Mouse (Mus musculus) E14TG2a.4 (cell line): ENCODE measurements around the gene Hip1r.

Source experiments
- CTCF ChIP-seq: conservative IDR thresholded peaks from 2 replicates; pipeline ENCODE4 v1.5.1; 2014; ENCODE audit warnings: low read length
- NANOG ChIP-seq: IDR thresholded peaks from 2 replicates; pipeline ENCODE4 v1.6.1; 2014; ENCODE audit warnings: borderline replicate concordance, low read length, mixed read lengths

DNA sequence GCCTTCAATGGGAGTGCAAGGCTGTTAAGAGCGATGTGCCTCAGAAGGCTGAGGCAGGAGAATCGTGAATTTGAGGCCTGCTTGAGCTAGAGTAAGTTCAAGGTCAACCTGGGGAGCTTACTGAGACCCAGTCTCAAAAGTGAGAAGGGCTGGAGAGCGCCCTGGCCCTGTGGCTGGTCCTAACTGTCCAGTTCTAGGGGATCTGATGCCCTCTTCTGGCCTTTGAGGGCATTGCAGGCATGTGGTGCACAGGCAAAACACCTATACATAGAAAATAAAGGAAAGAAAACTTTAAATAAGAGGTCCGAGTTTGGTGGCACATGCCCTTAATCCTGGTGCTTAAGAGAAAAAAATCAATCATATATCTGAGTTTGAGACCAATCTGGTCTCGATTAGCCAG lies 19.4 kb downstream of the Hip1r start:
- TF ChIP-seq CTCF = peak; percentile 90
- no peak for TF ChIP-seq NANOG
